In genomic region chr5:129847558-129847820, GRCm38 (mm10) we compare ENCODE assay signal across 8 mouse cellular contexts. TPM values are rescaled to one million over a fixed set of nuclear protein-coding genes. Genes with fewer than 3 reads are reported as not detected.
DNase-seq lines count a peak whose midpoint lies in the region; ATAC-seq lines count a peak whose summit lies in the region.

No protein-coding gene starts in this region.

- peak overlapping the region; percentile 73 for H3K4me3 ChIP-seq in forebrain, embryonic 13.5 days
- H3K4me3 ChIP-seq in liver, embryonic 16.5 days (ENCODE audit: low read depth, low read length): peak overlapping the region; percentile 76

- H3K27ac ChIP-seq in forebrain, embryonic 13.5 days: no peak overlapping the region
- no peak overlapping the region for H3K27ac ChIP-seq in liver, embryonic 16.5 days (ENCODE audit: low read length)

- H3K36me3 ChIP-seq in forebrain, embryonic 13.5 days (ENCODE audit: poor library complexity, severe bottlenecking): peaks cover 30% of the 10 kb centered on the region
- H3K36me3 ChIP-seq in liver, embryonic 16.5 days (ENCODE audit: control insufficient read depth, insufficient read depth): peaks cover 19% of the 10 kb centered on the region

- H3K4me2 ChIP-seq in forebrain, embryonic 13.5 days: peak overlapping the region; percentile 71
- peak overlapping the region; percentile 91 for H3K4me2 ChIP-seq in liver, embryonic 16.5 days (ENCODE audit: low read depth, low read length)

- H3K9ac ChIP-seq in forebrain, embryonic 13.5 days: peak overlapping the region; percentile 81
- peak overlapping the region; percentile 80 for H3K9ac ChIP-seq in liver, embryonic 16.5 days (ENCODE audit: low read depth, low read length)

- no peaks in the 10 kb centered on the region for H3K27me3 ChIP-seq in forebrain, embryonic 13.5 days
- no peaks in the 10 kb centered on the region for H3K27me3 ChIP-seq in liver, embryonic 16.5 days (ENCODE audit: control insufficient read depth, insufficient read depth, low read depth, low read length)

- peaks cover 15% of the 10 kb centered on the region for H3K4me1 ChIP-seq in forebrain, embryonic 13.5 days
- H3K4me1 ChIP-seq in liver, embryonic 16.5 days (ENCODE audit: control insufficient read depth, low read depth, low read length): peaks cover 12% of the 10 kb centered on the region

- DNase-seq in cerebellum, postnatal 25 days: peak; percentile 27 to 38
- no peak for DNase-seq in cerebellum, adult 9-10 months
- peak; percentile 53 for DNase-seq in 416B (ENCODE audit: low read depth)
- no peak for DNase-seq in T-cell, adult 2 months (ENCODE audit: low spot score)
- DNase-seq in left cerebral cortex, adult 9 months (ENCODE audit: low spot score in 2 of 2): no peak
- DNase-seq in urinary bladder, postnatal 4 days (ENCODE audit: low spot score in 2 of 2): no peak

- no peaks in the 10 kb centered on the region for H3K9me3 ChIP-seq in forebrain, embryonic 13.5 days (replicated peaks)
- H3K9me3 ChIP-seq in liver, embryonic 16.5 days (replicated peaks; ENCODE audit: control insufficient read depth, low read length): no peaks in the 10 kb centered on the region

- 66% methylated on average over 8 of the region's 8 CpGs for WGBS in forebrain, embryonic 13.5 days
- WGBS in liver, embryonic 16.5 days (ENCODE audit: insufficient replicate concordance): 34% methylated on average over 8 of the region's 8 CpGs

- ATAC-seq in forebrain, embryonic 13.5 days: no peak
- ATAC-seq in liver, embryonic 16.5 days (ENCODE audit: low read depth): no peak

RNA-seq across cellular contexts. Expression of gene Sumf2, which starts 0.7 kb away (rescaled TPM):
- polyA plus RNA-seq in forebrain, embryonic 13.5 days (2015; fragmentation: Nextera tagmentation; extraction: Ambion mirVana): 34.5 and 35.0 TPM in 2 replicates
- polyA plus RNA-seq in liver, embryonic 16.5 days (2015; fragmentation: Nextera tagmentation; extraction: Ambion mirVana): 15.2 and 15.7 TPM in 2 replicates

RNA-seq across cellular contexts. Expression of gene Chchd2, which starts 39.8 kb away (rescaled TPM):
- polyA plus RNA-seq in forebrain, embryonic 13.5 days (2015; fragmentation: Nextera tagmentation; extraction: Ambion mirVana): 1,055 and 1,072 TPM in 2 replicates
- polyA plus RNA-seq in liver, embryonic 16.5 days (2015; fragmentation: Nextera tagmentation; extraction: Ambion mirVana): 510 and 520 TPM in 2 replicates

RNA-seq across cellular contexts. Expression of gene Zbed5, which starts 48.0 kb away (rescaled TPM):
- 9.6 and 10.5 TPM in 2 replicates for polyA plus RNA-seq in forebrain, embryonic 13.5 days (2015; fragmentation: Nextera tagmentation; extraction: Ambion mirVana)
- 0.48 and 0.61 TPM in 2 replicates for polyA plus RNA-seq in liver, embryonic 16.5 days (2015; fragmentation: Nextera tagmentation; extraction: Ambion mirVana)

RNA-seq across cellular contexts. Expression of gene Phkg1, which starts 50.9 kb away (rescaled TPM):
- polyA plus RNA-seq in forebrain, embryonic 13.5 days (2015; fragmentation: Nextera tagmentation; extraction: Ambion mirVana): 0.27 and 0.37 TPM in 2 replicates
- polyA plus RNA-seq in liver, embryonic 16.5 days (2015; fragmentation: Nextera tagmentation; extraction: Ambion mirVana): 0.12 and 0.13 TPM in 2 replicates

Comparison
In these comparisons a context has a peak if more than half of its experiments do, and no peak if none do; other contexts are left out.
1. DNase-seq: peak in cerebellum, postnatal 25 days (2 of 2) and 416B (single experiment); none in cerebellum, adult 9-10 months (single experiment), T-cell, adult 2 months (single experiment), left cerebral cortex, adult 9 months (0 of 2) and urinary bladder, postnatal 4 days (0 of 2).